Comparison of ENCODE assay signal across 8 mouse cellular contexts in the genomic region with DNA sequence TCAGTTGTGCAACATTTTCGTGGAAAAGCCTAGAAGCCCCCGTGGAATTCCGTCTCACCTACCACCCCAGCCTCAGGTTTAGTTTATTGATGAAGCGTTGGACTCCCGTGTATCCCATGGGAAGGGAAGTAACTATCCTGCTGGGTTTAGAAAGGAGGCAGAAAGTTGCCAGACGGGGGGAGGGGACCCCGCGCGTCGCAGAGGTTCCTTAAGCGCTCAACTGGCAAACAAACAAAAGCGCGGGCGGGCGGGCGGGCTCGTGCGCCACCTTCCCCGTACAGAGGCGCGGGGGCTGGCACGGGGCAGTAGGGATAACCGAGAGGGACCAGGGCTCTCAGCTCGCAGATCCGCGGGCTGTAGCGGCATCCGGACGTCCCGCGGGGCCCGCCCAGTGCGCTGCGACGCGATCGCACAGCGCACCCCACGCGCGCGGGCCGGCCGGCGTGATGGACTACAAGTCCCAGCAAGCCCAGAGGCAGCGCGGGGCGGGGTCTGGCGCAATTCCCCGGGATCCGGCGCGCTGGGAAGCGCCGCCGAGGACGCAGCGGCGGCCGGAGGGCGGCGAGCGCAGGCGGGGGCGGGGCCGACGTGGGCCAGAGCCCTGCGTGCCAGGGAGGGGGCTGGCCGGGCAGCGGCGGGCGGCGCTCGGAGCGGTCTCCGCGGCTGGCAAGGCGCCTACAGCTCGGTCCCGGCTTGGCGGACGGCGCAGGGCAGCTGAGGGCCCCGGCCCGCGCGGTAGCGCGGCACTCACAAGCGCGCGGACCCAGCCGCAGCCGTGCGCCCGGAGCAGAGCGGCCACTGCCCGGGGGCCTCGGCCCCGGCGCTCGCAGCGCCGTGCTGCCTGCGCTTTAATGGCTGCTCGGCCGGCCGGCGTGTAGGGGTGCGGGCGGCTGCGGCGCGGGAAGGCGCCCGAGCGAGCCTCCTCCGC. TPM values are rescaled to one million over a fixed set of nuclear protein-coding genes. Genes with fewer than 3 reads are reported as not detected.
DNase-seq lines count a peak whose midpoint lies in the region; ATAC-seq lines count a peak whose summit lies in the region.

A gene (plus strand): TSS at position 611 of the 928 bp plus-strand sequence.

- no peaks in the 10 kb centered on the region for H3K9me3 ChIP-seq in hindbrain, embryonic 15.5 days

- H3K36me3 ChIP-seq in hindbrain, embryonic 15.5 days = no peaks in the 10 kb centered on the region

- ATAC-seq in hindbrain, embryonic 15.5 days (ENCODE audit: low FRiP score, low read depth) = peak; percentile 92

- peak within 1 kb of the TSS; percentile 82 for H3K27ac ChIP-seq in hindbrain, embryonic 15.5 days (replicated peaks)

- H3K4me1 ChIP-seq in hindbrain, embryonic 15.5 days (replicated peaks) = peaks cover 33% of the 10 kb centered on the region

- no peaks in the 10 kb centered on the region for H3K27me3 ChIP-seq in hindbrain, embryonic 15.5 days

- WGBS in hindbrain, embryonic 15.5 days = under 1% methylated on average over 116 of the region's 118 CpGs

- peak within 1 kb of the TSS; percentile 90 for H3K4me2 ChIP-seq in hindbrain, embryonic 15.5 days

- peak within 1 kb of the TSS; percentile 75 for H3K4me3 ChIP-seq in hindbrain, embryonic 15.5 days

- DNase-seq in WW6 (ENCODE audit: low read depth, low spot score) = peak; percentile 66
- DNase-seq in cerebellum, postnatal 4 days (ENCODE audit: low spot score in 2 of 2) = peak; percentile 86 to 94
- peak; percentile 95 for DNase-seq in gastrocnemius, adult 18-20 months (ENCODE audit: low spot score)
- DNase-seq in left cerebral cortex, adult 11 months (ENCODE audit: low spot score) = peak; percentile 91
- peak; percentile 96 for DNase-seq in lung, postnatal 36 days
- peak; percentile 86 for DNase-seq in retina, postnatal 7 days (ENCODE audit: low read depth, low spot score)
- DNase-seq in urinary bladder, adult 18-20 months (ENCODE audit: low spot score in 2 of 2) = peak; percentile 88 to 91

- H3K9ac ChIP-seq in hindbrain, embryonic 15.5 days = peak within 1 kb of the TSS; percentile 82

RNA-seq across cellular contexts. Expression of the gene that starts here (rescaled TPM):
- 10 to 100 TPM; 18.9 to 20.6 TPM for total RNA-seq in gastrocnemius, adult 18-20 months (2021)
- polyA plus RNA-seq in hindbrain, embryonic 15.5 days (2015; fragmentation: Nextera tagmentation; extraction: Ambion mirVana) = 49.8 and 50.0 TPM in 2 replicates

Comparison
In these comparisons a context has a peak if more than half of its experiments do, and no peak if none do; other contexts are left out.
1. Peak in every context shown above with its lines: DNase-seq, ATAC-seq, H3K4me3 ChIP-seq and H3K27ac ChIP-seq.